Mouse (Mus musculus) kidney, postnatal 25 days (tissue): ENCODE measurements around the gene Samd13.

Experiments
- DNase-seq, 2 experiments: peaks; one replicate each; pipeline ENCODE4 v3.0.0; 2021; ENCODE audit warnings: mixed read lengths in 2 of 2

Gene Samd13

GRCm38 (mm10) chr3:146684811-146685675 lies at the start of gene Samd13:
Samd13 (minus strand) TSS chr3:146685592.
- DNase-seq: peak; percentile 41 to 54

GRCm38 (mm10) chr3:146731499-146731898 lies 46.1 kb upstream of the Samd13 start:
- no peak for DNase-seq

- no peak for DNase-seq
Observed at GRCm38 (mm10) chr3:146723037-146723436, 37.6 kb upstream of the Samd13 start.

- DNase-seq: peak in 1 of 2 experiments; percentile 6
Observed at GRCm38 (mm10) chr3:146719696-146720095, 34.3 kb upstream of the Samd13 start.

- no peak for DNase-seq
Observed at GRCm38 (mm10) chr3:146718251-146718650, 32.9 kb upstream of the Samd13 start.

GRCm38 (mm10) chr3:146712305-146712704 lies 26.9 kb upstream of the Samd13 start:
- DNase-seq: no peak

GRCm38 (mm10) chr3:146711559-146711958 lies 26.2 kb upstream of the Samd13 start:
- DNase-seq: no peak

- DNase-seq: no peak
Observed at GRCm38 (mm10) chr3:146711084-146711483, 25.7 kb upstream of the Samd13 start.

- no peak for DNase-seq
Observed at GRCm38 (mm10) chr3:146709086-146709485, 23.7 kb upstream of the Samd13 start.

GRCm38 (mm10) chr3:146708381-146708780 lies 23.0 kb upstream of the Samd13 start:
- no peak for DNase-seq

GRCm38 (mm10) chr3:146704099-146704498 lies 18.7 kb upstream of the Samd13 start:
- DNase-seq: no peak

- no peak for DNase-seq
Observed at GRCm38 (mm10) chr3:146700051-146700450, 14.7 kb upstream of the Samd13 start.

- DNase-seq: no peak
Observed at GRCm38 (mm10) chr3:146698982-146699381, 13.6 kb upstream of the Samd13 start.

- DNase-seq: no peak
Observed at GRCm38 (mm10) chr3:146692547-146692946, 7.2 kb upstream of the Samd13 start.

GRCm38 (mm10) chr3:146687121-146687725 lies 1.8 kb upstream of the Samd13 start:
- no peak for DNase-seq

GRCm38 (mm10) chr3:146686428-146686827 lies 1.0 kb upstream of the Samd13 start:
- no peak for DNase-seq

- DNase-seq: no peak
Observed at GRCm38 (mm10) chr3:146683095-146683494, 2.3 kb downstream of the Samd13 start.

GRCm38 (mm10) chr3:146682140-146682651 lies 3.2 kb downstream of the Samd13 start:
- DNase-seq: peak; percentile 75 to 81

GRCm38 (mm10) chr3:146681696-146682095 lies 3.7 kb downstream of the Samd13 start:
- DNase-seq: no peak

GRCm38 (mm10) chr3:146680625-146681024 lies 4.8 kb downstream of the Samd13 start:
- DNase-seq: no peak

- DNase-seq: no peak
Observed at GRCm38 (mm10) chr3:146679646-146680045, 5.7 kb downstream of the Samd13 start.

- DNase-seq: no peak
Observed at GRCm38 (mm10) chr3:146676193-146676592, 9.2 kb downstream of the Samd13 start.

- DNase-seq: no peak
Observed at GRCm38 (mm10) chr3:146675101-146675500, 10.3 kb downstream of the Samd13 start.

GRCm38 (mm10) chr3:146671121-146671520 lies 14.3 kb downstream of the Samd13 start:
- no peak for DNase-seq
